Mouse (Mus musculus) thymus, adult 2 months (tissue): ENCODE data around the gene Ttyh2.

ENCODE experiments used
- CTCF ChIP-seq: fragments of 200-500 bp; IDR thresholded peaks from 2 replicates; pipeline ENCODE4 v1.5.1; 2012; ENCODE audit warnings: mild to moderate bottlenecking, control low read depth, low read length, moderate library complexity, borderline replicate concordance; ENCODE audit not compliant: control insufficient read depth, poor library complexity, insufficient read depth; ENCODE audit errors: extremely low read depth
- POLR2A ChIP-seq: fragments of 200-500 bp; IDR thresholded peaks from 2 replicates; pipeline ENCODE4 v1.6.1; 2012; ENCODE audit warnings: mild to moderate bottlenecking, low read length, control low read depth, moderate library complexity; ENCODE audit not compliant: control insufficient read depth, poor library complexity, insufficient read depth; ENCODE audit errors: extremely low read depth

DNA sequence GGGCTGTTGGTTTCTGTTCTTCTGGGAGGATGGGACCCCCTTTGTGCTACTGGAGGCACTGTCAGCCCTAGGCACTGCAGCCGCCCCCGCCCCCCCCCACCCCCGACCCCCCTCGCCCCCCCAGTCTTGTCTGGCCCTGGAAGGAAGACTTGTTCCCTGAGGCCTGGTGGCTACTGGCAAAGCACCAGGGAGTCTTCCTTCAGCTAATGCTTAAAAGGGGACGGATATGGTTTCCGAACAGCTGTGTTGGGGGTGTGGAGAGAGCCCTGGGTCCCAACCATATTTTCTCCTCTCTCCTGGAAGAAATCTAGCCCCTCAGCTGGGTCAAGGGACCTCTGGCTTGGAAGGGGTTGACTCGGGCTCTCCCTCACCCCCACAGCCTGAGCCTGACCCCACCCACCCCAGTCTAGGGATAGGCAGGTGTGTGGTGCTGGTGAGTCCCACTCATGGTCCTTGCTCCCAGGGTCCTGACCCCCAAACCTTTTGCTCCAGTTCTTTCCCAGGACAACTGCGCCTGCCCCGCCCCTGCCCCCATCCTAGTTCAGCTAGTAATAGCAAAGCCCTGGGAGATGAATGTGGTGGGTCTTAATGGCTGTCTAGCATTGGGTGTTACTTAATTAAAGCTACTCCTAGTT lies 1.8 kb downstream of the Ttyh2 start:
- TF ChIP-seq POLR2A = no peak
- TF ChIP-seq CTCF = no peak
